Mouse (Mus musculus): ENCODE results near the gene Cwc25. TPM values are rescaled to one million over a fixed set of nuclear protein-coding genes. Genes with fewer than 3 reads are reported as not detected.

Gene Cwc25
- polyA plus RNA-seq, 1 experiment = 8.7 TPM

GRCm38 (mm10) chr11:97808093-97808492, 41.7 kb upstream of the Cwc25 start:
- H3K79me2 ChIP-seq (ENCODE audit: control insufficient read depth, insufficient read depth) = peaks cover 100% of the 10 kb centered on the region
- no peak overlapping the region for H3K4me3 ChIP-seq (ENCODE audit: insufficient read depth, poor library complexity, severe bottlenecking)
- no peaks in the 10 kb centered on the region for H3K27me3 ChIP-seq (ENCODE audit: control insufficient read depth, insufficient read depth, insufficient read length)
- TF ChIP-seq MAX (IDR thresholded peaks at IDR 0.05) (peak; percentile 11), MYOD1 (IDR thresholded peaks at IDR 0.05; ENCODE audit: control insufficient read depth, insufficient read length, low read depth) (no peak), FOSL1 (IDR thresholded peaks at IDR 0.05; ENCODE audit: insufficient read depth, low read length, poor library complexity, severe bottlenecking) (no peak), MYOG (IDR thresholded peaks at IDR 0.05; ENCODE audit: control insufficient read depth, extremely low read depth, insufficient read length) (no peak), CEBPB (IDR thresholded peaks at IDR 0.05; ENCODE audit: low read depth) (no peak)
- H3ac ChIP-seq (ENCODE audit: control insufficient read depth, insufficient read length, low read depth) = no peak overlapping the region
- peaks cover 68% of the 10 kb centered on the region for H3K36me3 ChIP-seq (ENCODE audit: control insufficient read depth, insufficient read depth)
- peaks cover 88% of the 10 kb centered on the region for H3K79me3 ChIP-seq (ENCODE audit: low read depth)

- H3K4me3 ChIP-seq (ENCODE audit: insufficient read depth, poor library complexity, severe bottlenecking) = no peak overlapping the region
- peaks cover 100% of the 10 kb centered on the region for H3K79me2 ChIP-seq (ENCODE audit: control insufficient read depth, insufficient read depth)
- peaks cover 87% of the 10 kb centered on the region for H3K79me3 ChIP-seq (ENCODE audit: low read depth)
These were observed 41.3 kb upstream of the Cwc25 start for GRCm38 (mm10) chr11:97807626-97808025.

GRCm38 (mm10) chr11:97806613-97806964, 40.2 kb upstream of the Cwc25 start:
- H3ac ChIP-seq (ENCODE audit: control insufficient read depth, insufficient read length, low read depth) = no peak overlapping the region
- peaks cover 100% of the 10 kb centered on the region for H3K79me2 ChIP-seq (ENCODE audit: control insufficient read depth, insufficient read depth)
- peaks cover 89% of the 10 kb centered on the region for H3K79me3 ChIP-seq (ENCODE audit: low read depth)
- TF ChIP-seq FOSL1 (IDR thresholded peaks at IDR 0.05; ENCODE audit: insufficient read depth, low read length, poor library complexity, severe bottlenecking) (no peak), MYOG (IDR thresholded peaks at IDR 0.05; ENCODE audit: control insufficient read depth, extremely low read depth, insufficient read length) (no peak), MYOD1 (IDR thresholded peaks at IDR 0.05; ENCODE audit: control insufficient read depth, insufficient read length, low read depth) (no peak), CTCF (IDR thresholded peaks at IDR 0.05; ENCODE audit: control insufficient read depth, insufficient read depth, insufficient read length) (no peak), MAX (IDR thresholded peaks at IDR 0.05) (no peak), USF1 (IDR thresholded peaks at IDR 0.05; ENCODE audit: low read depth) (no peak), CEBPB (IDR thresholded peaks at IDR 0.05; ENCODE audit: low read depth) (no peak)
- H3K4me3 ChIP-seq (ENCODE audit: insufficient read depth, poor library complexity, severe bottlenecking) = no peak overlapping the region
- H3K36me3 ChIP-seq (ENCODE audit: control insufficient read depth, insufficient read depth) = peaks cover 66% of the 10 kb centered on the region
- H3K27me3 ChIP-seq (ENCODE audit: control insufficient read depth, insufficient read depth, insufficient read length) = no peaks in the 10 kb centered on the region

More at GRCm38 (mm10) chr11:97807626-97808025, 41.3 kb upstream of the Cwc25 start:
- Histone ChIP-seq H3K27me3 (ENCODE audit: control insufficient read depth, insufficient read depth, insufficient read length) (no peaks in the 10 kb centered on the region), H3ac (ENCODE audit: control insufficient read depth, insufficient read length, low read depth) (peak overlapping the region; percentile 8), H3K36me3 (ENCODE audit: control insufficient read depth, insufficient read depth) (peaks cover 66% of the 10 kb centered on the region)
- TF ChIP-seq MYOD1 (IDR thresholded peaks at IDR 0.05; ENCODE audit: control insufficient read depth, insufficient read length, low read depth) = no peak
- no peak for TF ChIP-seq MYOG (IDR thresholded peaks at IDR 0.05; ENCODE audit: control insufficient read depth, extremely low read depth, insufficient read length)
- no peak for TF ChIP-seq CTCF (IDR thresholded peaks at IDR 0.05; ENCODE audit: control insufficient read depth, insufficient read depth, insufficient read length)
- no peak for TF ChIP-seq FOSL1 (IDR thresholded peaks at IDR 0.05; ENCODE audit: insufficient read depth, low read length, poor library complexity, severe bottlenecking)
- TF ChIP-seq CEBPB (IDR thresholded peaks at IDR 0.05; ENCODE audit: low read depth) = no peak
- no peak for TF ChIP-seq USF1 (IDR thresholded peaks at IDR 0.05; ENCODE audit: low read depth)
- TF ChIP-seq MAX (IDR thresholded peaks at IDR 0.05) = no peak

GRCm38 (mm10) chr11:97805662-97806612, 39.6 kb upstream of the Cwc25 start:
- Histone ChIP-seq H3K4me3 (ENCODE audit: insufficient read depth, poor library complexity, severe bottlenecking) (no peak overlapping the region), H3K36me3 (ENCODE audit: control insufficient read depth, insufficient read depth) (peaks cover 60% of the 10 kb centered on the region), H3K79me2 (ENCODE audit: control insufficient read depth, insufficient read depth) (peaks cover 100% of the 10 kb centered on the region), H3K79me3 (ENCODE audit: low read depth) (peaks cover 89% of the 10 kb centered on the region), H3ac (ENCODE audit: control insufficient read depth, insufficient read length, low read depth) (no peak overlapping the region), H3K27me3 (ENCODE audit: control insufficient read depth, insufficient read depth, insufficient read length) (no peaks in the 10 kb centered on the region)
- TF ChIP-seq USF1 (IDR thresholded peaks at IDR 0.05; ENCODE audit: low read depth) (no peak), MYOD1 (IDR thresholded peaks at IDR 0.05; ENCODE audit: control insufficient read depth, insufficient read length, low read depth) (no peak), CEBPB (IDR thresholded peaks at IDR 0.05; ENCODE audit: low read depth) (no peak), CTCF (IDR thresholded peaks at IDR 0.05; ENCODE audit: control insufficient read depth, insufficient read depth, insufficient read length) (no peak), MYOG (IDR thresholded peaks at IDR 0.05; ENCODE audit: control insufficient read depth, extremely low read depth, insufficient read length) (no peak), FOSL1 (IDR thresholded peaks at IDR 0.05; ENCODE audit: insufficient read depth, low read length, poor library complexity, severe bottlenecking) (no peak), MAX (IDR thresholded peaks at IDR 0.05) (no peak)

GRCm38 (mm10) chr11:97804841-97805661, 38.7 kb upstream of the Cwc25 start:
- peaks cover 51% of the 10 kb centered on the region for H3K36me3 ChIP-seq (ENCODE audit: control insufficient read depth, insufficient read depth)
- H3K79me3 ChIP-seq (ENCODE audit: low read depth) = peaks cover 87% of the 10 kb centered on the region
- no peaks in the 10 kb centered on the region for H3K27me3 ChIP-seq (ENCODE audit: control insufficient read depth, insufficient read depth, insufficient read length)
- H3K79me2 ChIP-seq (ENCODE audit: control insufficient read depth, insufficient read depth) = peaks cover 100% of the 10 kb centered on the region
- TF ChIP-seq USF1 (IDR thresholded peaks at IDR 0.05; ENCODE audit: low read depth) (peak; percentile 59), CTCF (IDR thresholded peaks at IDR 0.05; ENCODE audit: control insufficient read depth, insufficient read depth, insufficient read length) (no peak)
- H3K4me3 ChIP-seq (ENCODE audit: insufficient read depth, poor library complexity, severe bottlenecking) = no peak overlapping the region
- no peak overlapping the region for H3ac ChIP-seq (ENCODE audit: control insufficient read depth, insufficient read length, low read depth)

Measured in C2C12 (cell line).